Mouse (Mus musculus): ENCODE measurements around the gene Tlk1. TPM values are rescaled to one million over a fixed set of nuclear protein-coding genes. Genes with fewer than 3 reads are reported as not detected.

Tlk1 gene
- polyA plus RNA-seq, 1 experiment from 2014 or later = 53.9 TPM

GRCm38 (mm10) chr2:70852796-70853221 is 27.3 kb upstream of the Tlk1 start:
- H3K4me3 ChIP-seq = no peak overlapping the region
- no peak overlapping the region for H3K4me2 ChIP-seq
- no peak overlapping the region for H3K27ac ChIP-seq

GRCm38 (mm10) chr2:70852186-70852795 is 26.8 kb upstream of the Tlk1 start:
- no peak for ATAC-seq
- peaks cover 2% of the 10 kb centered on the region; the same call in 1 of the 2 replicates for H3K27me3 ChIP-seq (replicated peaks)
- H3K4me3 ChIP-seq = no peak overlapping the region

More at GRCm38 (mm10) chr2:70852796-70853221, 27.3 kb upstream of the Tlk1 start:
- Histone ChIP-seq H3K4me1 (peaks cover 6% of the 10 kb centered on the region; the same call in 1 of the 2 replicates), H3K9me3 (replicated peaks) (no peaks in the 10 kb centered on the region), H3K27me3 (replicated peaks) (peaks cover 2% of the 10 kb centered on the region; the same call in 1 of the 2 replicates), H3K36me3 (no peaks in the 10 kb centered on the region), H3K9ac (no peak overlapping the region)
- WGBS (ENCODE audit: insufficient replicate concordance) = 43% methylated on average over 11 of the region's 11 CpGs
- ATAC-seq = no peak

GRCm38 (mm10) chr2:70845871-70846270 is 20.3 kb upstream of the Tlk1 start:
- WGBS (ENCODE audit: insufficient replicate concordance) = 61% methylated on average over 2 of the region's 2 CpGs
- H3K36me3 ChIP-seq = no peaks in the 10 kb centered on the region

More at GRCm38 (mm10) chr2:70852186-70852795, 26.8 kb upstream of the Tlk1 start:
- Histone ChIP-seq H3K27ac (no peak overlapping the region), H3K36me3 (no peaks in the 10 kb centered on the region), H3K4me1 (peaks cover 6% of the 10 kb centered on the region; the same call in 1 of the 2 replicates), H3K4me2 (no peak overlapping the region), H3K9me3 (replicated peaks) (no peaks in the 10 kb centered on the region), H3K9ac (no peak overlapping the region)
- 58% methylated on average over 8 of the region's 8 CpGs for WGBS (ENCODE audit: insufficient replicate concordance)

GRCm38 (mm10) chr2:70844694-70845395 is 19.3 kb upstream of the Tlk1 start:
- H3K9me3 ChIP-seq (replicated peaks) = no peaks in the 10 kb centered on the region
- peaks cover 20% of the 10 kb centered on the region for H3K4me1 ChIP-seq
- no peak for ATAC-seq
- 80% methylated on average over 9 of the region's 9 CpGs for WGBS (ENCODE audit: insufficient replicate concordance)
- no peaks in the 10 kb centered on the region for H3K36me3 ChIP-seq
- no peak overlapping the region for H3K9ac ChIP-seq
- no peak overlapping the region for H3K4me3 ChIP-seq
- H3K4me2 ChIP-seq = no peak overlapping the region
- no peak overlapping the region for H3K27ac ChIP-seq
- H3K27me3 ChIP-seq (replicated peaks) = no peaks in the 10 kb centered on the region; the same call in 1 of the 2 replicates

More at GRCm38 (mm10) chr2:70845871-70846270, 20.3 kb upstream of the Tlk1 start:
- peaks cover 17% of the 10 kb centered on the region for H3K4me1 ChIP-seq
- no peaks in the 10 kb centered on the region; the same call in 1 of the 2 replicates for H3K27me3 ChIP-seq (replicated peaks)
- no peaks in the 10 kb centered on the region for H3K9me3 ChIP-seq (replicated peaks)
- no peak overlapping the region for H3K27ac ChIP-seq
- no peak overlapping the region for H3K9ac ChIP-seq
- ATAC-seq = no peak
- no peak overlapping the region for H3K4me3 ChIP-seq
- no peak overlapping the region for H3K4me2 ChIP-seq

GRCm38 (mm10) chr2:70842049-70842618 is 16.6 kb upstream of the Tlk1 start:
- Histone ChIP-seq H3K9me3 (replicated peaks) (no peaks in the 10 kb centered on the region), H3K36me3 (no peaks in the 10 kb centered on the region), H3K27me3 (replicated peaks) (no peaks in the 10 kb centered on the region), H3K4me2 (no peak overlapping the region), H3K4me1 (peaks cover 41% of the 10 kb centered on the region), H3K9ac (no peak overlapping the region), H3K27ac (no peak overlapping the region), H3K4me3 (no peak overlapping the region)
- 67% methylated on average over 13 of the region's 13 CpGs for WGBS (ENCODE audit: insufficient replicate concordance)
- ATAC-seq = no peak; the same call in 1 of the 2 replicates

GRCm38 (mm10) chr2:70838536-70839216 is 13.1 kb upstream of the Tlk1 start:
- H3K4me1 ChIP-seq = peaks cover 59% of the 10 kb centered on the region
- no peaks in the 10 kb centered on the region for H3K27me3 ChIP-seq (replicated peaks)
- H3K27ac ChIP-seq = peak overlapping the region; percentile 7; the same call in 1 of the 2 replicates
- peak overlapping the region; percentile 64 for H3K4me2 ChIP-seq
- peak; percentile 81 for ATAC-seq
- 20% methylated on average over 12 of the region's 12 CpGs for WGBS (ENCODE audit: insufficient replicate concordance)
- peak overlapping the region; percentile 39 for H3K9ac ChIP-seq
- peak overlapping the region; percentile 31 for H3K4me3 ChIP-seq
- H3K9me3 ChIP-seq (replicated peaks) = no peaks in the 10 kb centered on the region
- H3K36me3 ChIP-seq = no peaks in the 10 kb centered on the region

GRCm38 (mm10) chr2:70836306-70836651 is 10.8 kb upstream of the Tlk1 start:
- Histone ChIP-seq H3K27ac (no peak overlapping the region), H3K4me2 (no peak overlapping the region), H3K4me1 (peaks cover 73% of the 10 kb centered on the region), H3K27me3 (replicated peaks) (no peaks in the 10 kb centered on the region), H3K36me3 (no peaks in the 10 kb centered on the region), H3K9me3 (replicated peaks) (no peaks in the 10 kb centered on the region), H3K9ac (no peak overlapping the region), H3K4me3 (no peak overlapping the region)
- 56% methylated on average over 4 of the region's 4 CpGs for WGBS (ENCODE audit: insufficient replicate concordance)
- no peak for ATAC-seq

- 60% methylated on average over 9 of the region's 9 CpGs for WGBS (ENCODE audit: insufficient replicate concordance)
- Histone ChIP-seq H3K4me3 (no peak overlapping the region), H3K36me3 (no peaks in the 10 kb centered on the region), H3K9ac (no peak overlapping the region), H3K27me3 (replicated peaks) (no peaks in the 10 kb centered on the region), H3K9me3 (replicated peaks) (no peaks in the 10 kb centered on the region), H3K4me1 (peaks cover 73% of the 10 kb centered on the region), H3K4me2 (no peak overlapping the region), H3K27ac (no peak overlapping the region)
- ATAC-seq = no peak
Measured at GRCm38 (mm10) chr2:70835641-70836305, 10.2 kb upstream of the Tlk1 start.

- H3K27ac ChIP-seq = no peak overlapping the region
- WGBS (ENCODE audit: insufficient replicate concordance) = 75% methylated on average over 2 of the region's 2 CpGs
- H3K36me3 ChIP-seq = no peaks in the 10 kb centered on the region
- no peak for ATAC-seq
- peaks cover 78% of the 10 kb centered on the region for H3K4me1 ChIP-seq
- H3K9me3 ChIP-seq (replicated peaks) = no peaks in the 10 kb centered on the region
- no peaks in the 10 kb centered on the region for H3K27me3 ChIP-seq (replicated peaks)
- H3K4me2 ChIP-seq = no peak overlapping the region
- no peak overlapping the region for H3K9ac ChIP-seq
- no peak overlapping the region for H3K4me3 ChIP-seq
Measured at GRCm38 (mm10) chr2:70835209-70835608, 9.7 kb upstream of the Tlk1 start.

GRCm38 (mm10) chr2:70833261-70833660 is 7.7 kb upstream of the Tlk1 start:
- Histone ChIP-seq H3K4me1 (peaks cover 80% of the 10 kb centered on the region), H3K36me3 (no peaks in the 10 kb centered on the region), H3K4me2 (no peak overlapping the region), H3K27me3 (replicated peaks) (no peaks in the 10 kb centered on the region), H3K9ac (no peak overlapping the region), H3K9me3 (replicated peaks) (no peaks in the 10 kb centered on the region), H3K27ac (0 out of 2 replicates have a peak overlapping the region, but pooled peaks have one; percentile 29), H3K4me3 (no peak overlapping the region)
- WGBS (ENCODE audit: insufficient replicate concordance) = 36% methylated on average over 1 of the region's 1 CpGs
- no peak for ATAC-seq

- 60% methylated on average over 10 of the region's 10 CpGs for WGBS (ENCODE audit: insufficient replicate concordance)
- ATAC-seq = no peak
- Histone ChIP-seq H3K4me3 (no peak overlapping the region), H3K4me1 (peaks cover 89% of the 10 kb centered on the region), H3K27me3 (replicated peaks) (no peaks in the 10 kb centered on the region), H3K9me3 (replicated peaks) (no peaks in the 10 kb centered on the region), H3K9ac (no peak overlapping the region), H3K27ac (peak overlapping the region; percentile 100), H3K36me3 (no peaks in the 10 kb centered on the region), H3K4me2 (no peak overlapping the region)
Measured at GRCm38 (mm10) chr2:70831709-70832350, 6.3 kb upstream of the Tlk1 start.
